Mouse (Mus musculus): ENCODE data around the gene Ogt. TPM values are rescaled to one million over a fixed set of nuclear protein-coding genes. Genes with fewer than 3 reads are reported as not detected.

Gene Ogt
- 100 to 1,000 TPM in 1 of 2 experiments, 10 to 100 TPM in 1; 95.0 to 110 TPM for total RNA-seq (2021)
- long read RNA-seq, experiment 1, full-length matches to known transcripts = 6 of 19 reads
- long read RNA-seq, experiment 1, partial matches to known transcripts = 10 of 19 reads
- long read RNA-seq, experiment 1, other reads (novel, unspliced or antisense) = 3 of 19 reads
- long read RNA-seq, experiment 2, full-length matches to known transcripts = 5 of 22 reads
- long read RNA-seq, experiment 2, partial matches to known transcripts = 12 of 22 reads
- long read RNA-seq, experiment 2, other reads (novel, unspliced or antisense) = 5 of 22 reads

DNA sequence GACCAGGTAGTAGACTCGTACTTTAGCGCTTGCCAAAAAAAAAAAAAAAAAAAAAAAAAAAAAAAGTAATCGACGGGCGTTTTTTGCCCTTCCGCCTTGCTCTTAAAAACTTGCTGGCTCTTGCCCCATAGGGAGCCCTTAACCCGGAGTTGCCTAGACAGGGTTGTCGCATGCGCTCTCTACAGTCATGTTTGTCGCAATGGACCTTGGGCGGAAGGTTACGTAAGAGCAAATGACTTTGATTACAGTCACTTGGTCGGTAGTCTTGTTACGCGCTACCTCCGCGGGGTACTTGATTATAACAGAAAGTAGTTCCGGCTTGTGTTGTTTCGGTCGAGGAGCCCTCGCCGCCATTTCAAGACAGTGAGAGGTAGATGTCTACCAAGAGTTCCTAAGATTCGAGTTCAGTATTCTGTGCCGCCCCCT is at the start of gene Ogt:
Gene Ogt, plus strand, starts transcription at position 320 of the 426 bp plus-strand sequence.
- DNase-seq (ENCODE audit: low spot score in 2 of 2) = peak; percentile 51 to 78

DNA sequence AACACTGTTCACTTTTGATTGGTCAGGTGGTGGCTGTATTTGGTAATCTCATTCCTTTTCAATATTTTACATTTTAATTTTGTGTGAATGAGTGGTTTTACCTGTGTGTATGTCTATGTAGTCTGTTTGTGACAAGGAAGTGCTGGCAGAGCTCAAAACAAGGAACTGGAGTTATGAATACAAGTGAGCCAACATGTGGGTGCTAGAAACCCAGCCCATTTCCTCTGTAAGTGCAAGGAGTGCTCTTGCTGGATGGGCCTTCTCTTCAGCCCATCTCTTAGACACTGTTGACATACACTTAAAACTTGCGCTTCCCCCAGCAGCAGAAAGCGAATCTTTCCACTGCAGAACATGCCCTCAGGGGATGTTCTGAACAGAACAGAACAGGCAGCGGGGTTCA is 23.7 kb upstream of the Ogt start:
- no peak for DNase-seq (ENCODE audit: low spot score in 2 of 2)

DNA sequence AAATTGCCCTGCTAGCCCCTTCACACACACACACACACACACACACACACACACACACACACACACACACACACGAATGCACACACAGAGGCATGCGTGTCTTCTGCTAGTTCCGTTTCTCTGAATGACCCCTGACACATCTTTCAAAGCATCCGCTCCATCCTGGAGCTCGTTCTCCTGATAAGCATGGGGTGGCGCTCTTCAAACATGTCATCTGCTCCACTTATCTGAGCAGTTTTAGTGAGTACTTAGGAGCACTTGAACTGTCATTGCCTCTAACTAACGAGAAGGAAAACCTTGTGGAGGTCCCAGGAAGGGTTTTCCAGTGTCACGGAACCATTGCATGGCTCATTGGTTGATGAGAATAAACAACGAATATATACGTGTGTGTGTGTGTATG is 22.0 kb upstream of the Ogt start:
- no peak for DNase-seq (ENCODE audit: low spot score in 2 of 2)

DNA sequence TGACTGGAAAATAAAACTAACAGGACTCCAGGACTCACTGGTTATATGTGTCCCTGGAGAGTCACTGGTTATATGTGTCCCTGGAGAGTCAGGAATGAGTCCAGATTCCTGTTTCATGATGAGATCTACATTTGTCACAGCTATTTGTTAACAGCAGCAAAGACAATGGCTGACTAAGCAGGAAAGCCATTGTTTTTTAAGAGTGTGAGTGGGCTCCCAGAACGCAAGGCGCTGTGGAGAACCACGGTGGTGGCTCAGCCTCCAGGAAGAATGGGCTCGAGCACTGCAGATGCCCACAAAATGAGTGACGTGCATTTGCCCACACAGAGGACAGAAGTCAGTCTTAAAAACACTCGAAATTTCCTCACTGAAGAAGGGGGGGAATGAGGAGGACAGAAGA is 19.5 kb upstream of the Ogt start:
- DNase-seq (ENCODE audit: low spot score in 2 of 2) = no peak

DNA sequence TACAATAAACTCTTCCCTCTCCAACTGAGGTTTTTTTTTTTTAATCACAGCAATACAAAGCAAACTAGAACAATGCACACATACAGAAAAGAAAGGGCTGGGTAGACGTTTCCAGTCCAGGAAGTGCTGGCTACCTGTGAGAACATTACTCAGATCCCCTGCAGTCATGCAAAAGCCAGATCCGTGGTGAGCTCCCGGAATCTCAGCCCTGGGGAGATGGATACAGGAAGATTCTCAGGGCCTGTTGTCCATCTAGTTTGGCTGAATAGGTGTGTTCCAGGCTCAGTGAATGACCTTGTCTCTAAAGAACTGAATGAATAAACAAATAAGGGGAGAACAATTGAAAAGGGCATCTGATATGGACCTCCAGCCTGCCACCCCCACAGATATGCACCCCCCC is 17.3 kb upstream of the Ogt start:
- no peak for DNase-seq (ENCODE audit: low spot score in 2 of 2)

DNA sequence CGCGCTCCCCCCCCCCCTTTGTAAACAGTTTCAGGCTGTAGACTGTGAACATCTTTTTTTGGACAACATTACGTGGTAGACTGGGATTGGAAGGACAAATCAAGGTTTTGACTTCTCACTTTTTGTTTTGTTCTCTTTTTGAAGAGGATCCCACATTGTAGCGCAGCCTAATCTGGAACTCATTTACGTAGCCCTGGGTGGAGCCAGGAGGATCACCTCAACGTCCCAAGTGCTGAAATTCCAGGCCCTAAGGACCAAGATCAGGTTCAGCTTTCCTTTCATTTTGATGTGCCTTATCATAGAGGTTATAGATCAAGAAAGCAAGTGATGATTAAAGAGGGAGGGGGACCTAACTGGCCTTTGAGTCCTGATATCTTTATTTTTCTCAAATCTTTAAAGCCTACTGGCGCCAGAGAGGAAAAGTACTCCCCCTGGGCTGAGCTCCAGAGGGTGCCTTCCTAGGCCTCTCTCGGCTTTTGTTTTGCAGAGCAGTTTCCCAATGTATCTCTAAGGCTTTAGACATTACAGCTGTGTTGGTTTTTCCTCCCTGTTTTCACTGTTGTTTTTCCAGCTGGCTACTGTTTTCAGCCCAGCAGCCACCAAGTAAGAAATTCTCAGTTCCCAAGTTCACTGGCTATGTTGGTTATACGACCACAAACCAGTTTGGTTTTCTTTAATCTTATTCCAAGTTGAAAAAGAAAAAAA is 2.9 kb upstream of the Ogt start:
- DNase-seq (ENCODE audit: low spot score in 2 of 2) = no peak

DNA sequence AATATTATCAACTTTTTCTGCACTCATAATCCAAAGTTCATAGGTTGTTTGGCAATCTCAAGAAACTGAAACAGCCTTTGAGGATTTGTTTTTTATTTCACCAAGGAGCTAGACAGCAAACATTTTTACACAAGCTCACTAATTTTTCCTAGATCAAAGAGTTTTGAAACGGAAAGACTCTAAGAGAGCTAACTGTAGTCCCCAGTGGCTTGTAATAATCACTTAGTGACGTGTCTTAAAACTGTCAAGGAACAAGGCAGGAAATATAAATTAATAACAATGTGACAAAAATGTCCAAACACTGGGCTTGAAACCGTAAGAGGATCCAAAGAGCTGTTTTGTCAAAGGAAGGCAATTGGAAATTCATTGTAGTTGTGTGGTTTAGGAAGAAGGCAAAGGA is 1.0 kb upstream of the Ogt start:
- DNase-seq (ENCODE audit: low spot score in 2 of 2) = no peak

DNA sequence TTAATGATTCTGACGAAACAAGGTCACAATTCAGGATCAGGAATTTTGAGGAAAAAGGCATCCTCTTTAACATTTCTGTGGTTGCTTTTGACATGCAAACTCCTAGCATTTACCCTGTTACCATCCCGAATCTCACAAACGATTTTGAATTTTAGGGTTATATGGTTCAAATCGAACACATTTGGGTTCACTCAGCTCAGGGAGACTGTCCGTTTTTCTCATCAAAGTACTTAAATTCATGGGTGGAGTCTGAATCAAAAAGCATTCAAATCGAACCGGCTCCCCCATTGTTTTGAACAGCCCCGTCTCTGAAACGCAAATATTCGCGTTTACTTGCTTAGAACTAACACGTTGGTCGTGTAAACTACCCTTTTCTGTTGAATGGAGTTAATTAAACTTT is 554 bp upstream of the Ogt start:
- peak in 1 of 2 experiments; percentile 7 for DNase-seq (ENCODE audit: low spot score in 2 of 2)

DNA sequence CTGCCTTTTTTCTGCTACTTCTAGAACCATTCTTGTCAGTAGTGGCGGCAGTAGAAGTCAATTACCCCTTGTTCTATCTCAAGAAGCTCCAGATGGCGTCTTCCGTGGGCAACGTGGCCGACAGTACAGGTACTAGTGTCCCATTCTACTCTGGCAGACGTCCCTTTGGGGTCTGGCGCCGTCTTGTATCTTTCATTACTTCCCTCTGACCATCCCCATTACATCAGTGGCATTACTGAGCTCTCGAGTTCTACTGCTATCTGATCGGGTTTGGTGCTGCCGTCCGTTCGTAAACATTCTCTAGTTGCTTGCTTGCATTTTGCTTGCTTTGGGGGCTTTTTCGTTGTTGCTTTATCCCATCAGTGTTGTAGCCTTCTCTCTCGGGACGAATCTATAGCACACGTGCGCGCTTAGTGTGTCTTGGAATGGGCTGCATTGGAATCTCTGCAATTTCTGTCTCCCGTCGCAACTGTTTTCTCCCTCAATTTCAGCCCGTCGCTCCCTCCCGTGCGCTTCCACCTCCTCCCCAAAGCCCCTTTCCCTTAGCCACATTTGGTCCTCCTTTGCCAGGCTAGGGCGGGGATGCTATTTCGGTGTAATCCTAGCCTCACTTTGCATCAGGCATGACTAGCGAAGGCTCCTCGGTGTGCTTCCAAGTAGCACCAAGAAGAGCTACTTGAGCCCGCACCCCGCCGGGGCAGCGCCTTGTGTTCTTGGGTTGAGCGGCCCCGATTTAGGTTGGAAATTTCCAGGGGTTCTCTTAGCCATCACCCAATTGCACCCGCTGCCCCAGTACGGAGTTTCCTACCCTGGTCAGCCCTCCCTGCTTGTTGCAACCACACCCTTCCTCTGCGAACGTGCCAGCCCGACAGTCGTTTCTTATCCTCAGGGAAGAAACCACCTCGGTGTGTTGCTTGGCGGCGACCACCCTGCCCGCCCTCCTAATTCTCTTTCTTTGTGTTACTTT is 617 bp downstream of the Ogt start:
- DNase-seq (ENCODE audit: low spot score in 2 of 2) = peak; percentile 22 to 23

DNA sequence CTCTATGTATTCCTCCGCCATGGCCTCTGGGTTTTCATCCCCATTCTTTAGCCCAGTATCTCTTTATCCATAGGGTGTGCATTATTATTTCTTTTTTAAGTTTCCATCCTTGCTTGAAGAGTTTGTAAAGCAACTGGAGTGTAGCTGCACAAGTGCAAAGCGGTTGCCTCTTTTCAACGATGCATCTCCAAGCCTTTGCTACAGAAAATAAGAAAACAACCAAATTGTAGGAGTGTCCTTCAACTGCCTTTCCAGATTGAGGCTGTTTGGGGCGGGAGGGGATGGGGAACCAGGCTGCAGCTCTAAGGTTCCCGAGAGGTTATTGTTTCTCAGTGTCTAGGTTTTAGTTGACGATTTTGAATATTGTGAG is 1.3 kb downstream of the Ogt start:
- no peak for DNase-seq (ENCODE audit: low spot score in 2 of 2)

DNA sequence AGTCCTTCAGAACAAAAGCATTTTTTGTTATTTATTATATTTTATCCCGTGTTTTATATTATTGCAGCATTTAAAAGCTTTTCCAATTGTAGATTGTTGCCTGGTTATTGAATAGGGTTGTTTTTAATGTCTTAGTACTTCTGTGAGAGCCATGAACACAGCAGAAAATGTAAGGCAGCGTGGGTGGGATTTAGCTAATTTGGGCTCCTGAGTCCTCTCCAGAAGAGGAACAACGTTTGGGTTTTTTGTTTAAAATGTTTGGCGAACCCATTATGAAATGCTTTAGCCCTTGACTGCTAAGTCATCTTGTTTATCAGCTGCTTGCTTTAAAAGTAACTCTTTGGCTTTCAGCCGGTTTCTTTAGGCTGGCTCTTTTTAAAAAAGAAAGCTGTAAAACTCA is 2.2 kb downstream of the Ogt start:
- DNase-seq (ENCODE audit: low spot score in 2 of 2) = no peak

DNA sequence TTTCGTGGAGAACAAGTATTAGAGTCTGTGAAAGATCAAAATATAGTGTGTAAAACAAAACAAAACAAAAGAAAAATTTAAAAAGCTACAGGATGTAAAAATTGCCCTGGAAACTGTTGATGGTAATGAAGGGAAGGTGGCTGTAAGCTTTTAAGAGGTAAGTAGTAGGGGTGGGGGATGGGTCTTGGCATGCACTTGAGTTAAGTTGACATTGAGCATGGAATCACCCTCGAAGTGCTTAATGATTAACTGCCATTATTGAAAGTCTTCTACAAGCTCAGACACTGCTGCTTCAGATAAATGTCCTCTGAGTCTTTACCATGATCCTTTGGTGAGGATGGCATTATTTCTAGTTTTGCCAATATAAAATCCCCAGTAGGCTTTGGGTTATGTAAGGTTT is 5.4 kb downstream of the Ogt start:
- DNase-seq (ENCODE audit: low spot score in 2 of 2) = no peak

DNA sequence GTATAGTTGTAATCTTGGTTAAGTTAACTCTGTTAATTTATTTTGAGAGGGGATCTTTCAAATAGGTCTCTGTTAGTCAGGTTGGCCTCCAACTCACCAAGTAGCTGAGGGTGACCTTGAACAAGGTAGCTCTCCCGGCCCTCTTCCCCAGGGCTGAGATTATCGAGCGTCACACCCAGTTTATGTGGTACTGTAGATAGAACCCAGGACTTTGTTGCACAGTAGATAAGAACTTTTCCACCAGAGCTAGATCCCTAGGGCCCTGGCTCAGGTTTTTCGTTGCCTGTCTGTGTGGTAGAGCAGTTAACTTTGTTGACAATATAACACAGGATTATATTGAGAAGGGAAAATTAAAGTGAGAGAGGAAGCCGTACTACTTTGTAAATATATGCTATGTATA is 6.8 kb downstream of the Ogt start:
- no peak for DNase-seq (ENCODE audit: low spot score in 2 of 2)

DNA sequence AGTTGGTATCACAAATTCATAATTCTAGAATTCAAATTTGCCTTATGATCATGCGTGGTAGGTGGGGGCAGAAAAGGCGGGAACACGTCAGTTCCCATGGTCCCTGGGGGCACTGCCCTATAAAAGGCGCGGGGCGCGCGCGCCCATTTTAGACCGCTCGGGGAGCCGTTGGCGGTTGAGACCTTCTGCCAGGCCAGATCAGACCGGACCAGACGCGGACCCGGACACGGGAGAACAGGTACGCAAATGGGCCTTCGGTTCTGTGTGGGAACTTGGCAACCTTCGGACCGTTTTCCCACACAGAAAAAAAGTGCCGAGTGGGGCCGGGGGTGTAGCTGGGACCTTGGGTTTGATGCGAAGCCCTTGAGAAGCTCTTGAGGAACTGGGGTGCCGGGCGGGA is 55.8 kb downstream of the Ogt start:
- DNase-seq (ENCODE audit: low spot score in 2 of 2) = no peak

DNA sequence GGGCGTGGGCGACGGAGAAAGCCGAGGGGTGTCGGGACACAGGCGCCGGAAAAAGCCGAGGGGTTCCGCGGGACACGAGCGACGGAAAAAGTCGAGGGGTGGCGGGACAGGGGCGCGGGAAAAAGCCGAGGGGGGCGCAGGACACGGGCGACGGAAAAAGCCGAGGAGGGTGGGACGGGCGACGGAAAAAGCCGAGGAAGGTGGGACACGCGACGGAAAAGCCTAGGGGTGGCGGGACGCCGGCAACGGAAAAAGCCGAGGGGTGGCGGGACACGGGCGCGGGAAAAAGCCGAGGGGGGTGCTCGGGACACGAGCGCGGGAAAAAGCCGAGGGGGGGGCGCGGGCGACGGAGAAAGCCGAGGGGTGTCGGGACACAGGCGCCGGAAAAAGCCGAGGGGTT is 57.7 kb downstream of the Ogt start:
- DNase-seq (ENCODE audit: low spot score in 2 of 2) = no peak

DNA sequence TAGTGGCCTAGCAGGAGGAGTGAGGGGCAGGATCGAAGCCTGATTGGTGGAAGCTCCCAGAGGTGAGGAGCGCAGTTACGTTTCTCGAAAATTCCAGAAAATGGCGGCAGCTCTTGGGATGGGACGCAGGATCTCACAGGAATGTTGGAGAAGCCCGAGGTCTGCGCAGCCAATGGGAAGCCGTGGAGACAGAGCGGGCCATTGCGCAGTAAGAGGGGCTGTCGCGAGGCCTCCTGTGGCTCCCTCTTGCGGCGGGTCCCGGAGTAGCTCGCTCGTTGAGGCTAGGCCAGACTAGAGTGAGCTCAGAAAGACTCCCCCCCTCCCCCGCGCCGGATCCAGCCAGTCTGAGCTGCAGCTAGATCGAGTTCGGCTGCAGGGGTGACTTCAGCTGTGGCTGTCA is 58.4 kb downstream of the Ogt start:
- no peak for DNase-seq (ENCODE audit: low spot score in 2 of 2)

DNA sequence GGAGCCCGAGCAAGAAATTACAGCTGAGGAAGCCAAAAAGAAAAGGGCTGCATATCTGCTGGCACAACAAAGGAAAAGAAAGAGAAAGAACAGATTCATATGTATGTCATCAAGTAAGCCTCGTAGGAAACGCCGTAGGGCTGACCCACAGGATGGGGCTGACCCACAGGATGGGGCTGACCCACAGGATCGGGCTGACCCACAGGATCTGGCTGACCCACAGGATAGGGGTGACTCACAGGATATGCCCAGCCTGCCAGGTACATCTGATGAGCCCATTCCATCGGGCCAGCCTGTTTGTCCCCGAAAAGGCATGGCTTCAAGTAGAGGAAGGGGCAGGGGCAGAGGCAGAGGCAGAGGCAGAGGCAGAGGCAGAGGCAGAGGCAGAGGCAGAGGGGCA is 65.3 kb downstream of the Ogt start:
- no peak for DNase-seq (ENCODE audit: low spot score in 2 of 2)

DNA sequence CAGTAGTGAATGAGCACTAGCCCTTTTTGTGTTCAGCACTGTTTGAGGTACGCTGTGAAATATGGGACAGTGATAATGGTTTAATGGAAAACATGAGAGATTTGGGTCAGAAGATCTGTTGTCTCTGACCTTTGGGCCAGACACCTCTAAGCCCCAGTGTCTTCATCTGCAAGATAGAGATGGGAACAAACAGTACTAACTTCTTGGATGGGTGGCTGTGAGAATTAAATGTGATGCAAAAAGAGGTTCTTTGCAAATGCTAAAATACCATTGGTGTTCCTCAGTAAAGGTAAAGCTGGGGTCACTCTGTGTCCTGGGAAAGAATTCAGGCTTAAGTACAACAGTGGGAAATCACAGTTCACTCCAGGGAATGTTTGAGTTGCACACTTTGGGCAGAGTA is 80.5 kb downstream of the Ogt start:
- DNase-seq (ENCODE audit: low spot score in 2 of 2) = no peak

DNA sequence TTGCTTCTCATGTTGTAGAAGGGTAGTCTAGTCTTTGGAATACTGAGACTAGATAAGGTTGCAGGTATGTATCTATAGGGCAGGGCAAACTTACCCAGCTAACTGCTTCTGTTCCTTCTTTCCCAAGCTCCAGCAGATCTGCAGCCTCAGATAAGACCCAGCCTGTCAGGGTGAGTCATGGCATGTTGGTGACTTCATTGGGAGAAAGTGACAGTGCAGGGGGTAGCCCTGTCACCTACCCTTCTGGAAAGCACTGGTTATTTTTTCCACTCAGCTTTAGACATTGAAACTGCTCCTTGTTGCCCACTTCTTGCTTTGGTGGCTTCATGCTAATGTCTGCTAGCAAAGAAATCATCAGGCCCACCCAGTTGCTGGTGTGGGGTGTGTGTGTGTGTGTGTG is 90.2 kb downstream of the Ogt start:
- DNase-seq (ENCODE audit: low spot score in 2 of 2) = no peak

DNA sequence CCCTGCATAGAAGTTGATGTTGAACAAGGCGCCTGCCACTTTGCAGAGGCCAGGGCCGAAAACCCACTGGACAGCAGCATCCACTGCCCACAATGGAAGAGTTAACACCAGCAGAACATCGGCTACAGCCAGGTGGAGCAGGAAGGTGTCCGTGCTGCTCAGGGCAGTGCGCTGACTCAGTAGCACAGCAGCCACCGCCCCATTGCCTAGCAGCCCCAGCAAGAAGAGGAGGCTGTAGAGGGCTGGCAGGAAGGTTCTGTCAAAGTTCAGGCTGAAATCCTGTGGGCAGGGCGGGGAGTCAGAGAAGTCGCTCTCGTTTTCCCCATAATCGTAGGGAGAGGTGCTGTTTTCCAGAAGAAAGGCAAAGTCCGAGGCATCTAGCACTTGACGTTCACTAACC is 92.8 kb downstream of the Ogt start:
- no peak for DNase-seq (ENCODE audit: low spot score in 2 of 2)

DNA sequence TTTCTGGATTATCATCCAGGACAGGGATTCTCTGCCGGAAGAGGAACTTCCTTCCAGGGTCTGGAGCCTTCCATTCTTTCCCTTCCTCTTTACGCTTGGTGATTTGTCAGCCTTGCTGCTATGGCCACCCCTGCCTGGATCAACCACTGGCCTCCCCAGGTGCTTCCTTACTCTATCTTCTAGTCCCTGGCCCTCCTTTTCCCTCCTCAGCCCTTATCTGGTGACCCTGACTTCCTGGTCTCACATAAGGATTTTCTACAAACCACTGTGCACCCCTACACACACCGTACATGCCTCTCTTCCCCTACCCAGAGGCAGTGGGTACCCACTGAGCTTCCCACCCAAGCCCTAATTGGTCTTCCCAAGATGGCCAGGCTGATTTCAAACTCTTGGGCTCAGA is 93.4 kb downstream of the Ogt start:
- no peak for DNase-seq (ENCODE audit: low spot score in 2 of 2)

DNA sequence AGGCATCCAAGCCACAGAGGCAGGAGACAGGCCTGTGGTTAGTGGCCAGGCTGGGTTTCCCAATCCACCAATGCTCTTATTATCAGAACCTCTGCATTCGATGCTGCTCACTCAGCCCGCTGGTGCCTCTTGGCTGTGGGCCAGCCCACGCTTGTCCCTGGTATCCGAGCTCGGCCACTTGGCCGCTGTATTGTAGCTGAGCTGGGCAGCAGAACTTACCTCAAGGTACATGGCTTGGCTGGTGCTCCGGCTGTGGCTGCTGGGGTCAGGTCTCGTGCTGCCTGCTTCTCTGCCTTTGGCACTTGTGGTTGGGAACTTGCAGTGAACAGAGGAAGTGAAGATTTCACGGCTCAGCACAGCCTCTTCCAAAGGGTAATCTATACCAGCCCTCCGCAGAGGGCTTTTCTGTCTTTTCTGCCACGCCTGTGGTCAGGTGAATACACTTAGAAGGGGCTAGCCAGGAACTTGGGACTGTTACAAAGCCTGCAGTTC is 94.0 kb downstream of the Ogt start, which contains the start of gene Cxcr3:
Gene Cxcr3, minus strand, starts transcription at position 442 of the 492 bp plus-strand sequence.
- DNase-seq (ENCODE audit: low spot score in 2 of 2) = peak in 1 of 2 experiments; percentile 13

Data from gastrocnemius, postnatal 4 days (tissue).